Mouse (Mus musculus): Measurements from ENCODE around the gene Tnc.

The Tnc gene

DNA sequence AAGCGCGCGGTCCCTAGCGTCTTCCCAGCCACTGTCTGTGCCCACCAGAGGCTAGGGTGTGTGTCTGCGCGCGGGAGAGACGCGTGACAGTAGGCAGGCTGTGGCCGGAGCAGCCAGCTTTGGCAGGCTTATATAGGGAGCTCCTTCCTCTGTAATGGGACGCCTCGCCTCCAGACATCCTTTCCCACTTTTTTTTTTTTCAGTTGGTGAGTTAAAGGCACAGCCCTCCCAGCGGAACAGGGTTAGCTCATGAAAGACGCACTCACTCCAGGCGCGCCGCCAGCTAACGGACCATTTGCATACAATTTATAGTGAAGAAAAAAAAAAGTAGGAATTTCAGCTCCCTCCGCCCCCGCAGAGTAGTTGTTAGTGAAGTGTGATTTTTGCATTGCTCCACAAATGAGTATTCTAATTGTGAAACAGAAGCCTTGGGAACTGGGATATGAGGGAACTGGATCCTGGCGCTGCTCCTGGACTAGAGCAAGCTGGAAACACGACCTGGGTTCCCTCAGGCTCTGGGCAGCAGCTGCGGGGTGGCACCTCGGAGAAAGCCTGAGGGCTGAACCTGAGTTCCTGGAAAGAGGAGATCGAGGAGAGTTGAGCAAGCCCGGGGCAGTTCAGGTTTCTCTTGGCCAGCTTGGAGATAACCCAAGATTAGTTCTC, at the start of gene Tnc:
Gene Tnc, minus strand, starts transcription at position 185 of the 663 bp plus-strand sequence.
- no peak for DNase-seq (ENCODE audit: low spot score)

DNA sequence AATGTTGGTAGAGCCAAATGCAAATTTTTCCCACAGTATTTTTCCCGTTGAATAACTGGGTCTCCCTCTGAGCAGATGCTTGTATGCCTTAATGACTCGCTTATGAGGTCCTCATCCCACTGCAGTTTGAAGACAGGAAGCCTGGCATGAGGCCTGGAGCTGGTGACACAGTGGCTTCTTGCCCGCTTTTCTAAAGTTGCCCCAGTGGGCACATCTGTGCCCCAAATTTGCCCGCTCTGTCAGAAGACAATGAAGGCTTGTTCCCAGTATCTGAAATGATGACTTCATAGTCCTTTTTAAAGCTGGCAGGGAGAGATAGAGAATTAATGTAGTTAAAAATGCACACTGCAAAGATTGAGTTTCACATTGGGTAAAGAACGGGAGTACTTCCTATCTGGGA, 47.4 kb upstream of the Tnc start:
- no peak for DNase-seq (ENCODE audit: low spot score)

DNA sequence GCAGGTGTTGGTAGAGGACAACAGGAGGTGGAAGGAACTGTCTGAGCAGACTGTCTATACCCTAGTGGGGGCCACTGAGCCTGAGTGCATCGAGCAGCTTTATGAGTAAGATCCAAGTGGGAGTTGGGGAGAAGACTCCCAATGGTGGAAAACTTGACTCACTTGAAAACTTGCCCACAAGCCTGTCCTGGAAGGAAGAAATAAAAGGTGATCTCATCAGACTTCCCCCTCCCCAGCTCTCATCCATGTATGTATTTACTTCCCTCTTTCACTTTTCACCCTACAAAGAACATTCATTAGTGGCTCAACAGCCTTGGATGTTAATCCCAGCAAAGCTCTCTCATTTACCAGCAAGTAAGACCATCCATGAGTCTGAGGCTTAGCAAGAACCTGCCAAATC, 46.0 kb upstream of the Tnc start:
- no peak for DNase-seq (ENCODE audit: low spot score)

DNA sequence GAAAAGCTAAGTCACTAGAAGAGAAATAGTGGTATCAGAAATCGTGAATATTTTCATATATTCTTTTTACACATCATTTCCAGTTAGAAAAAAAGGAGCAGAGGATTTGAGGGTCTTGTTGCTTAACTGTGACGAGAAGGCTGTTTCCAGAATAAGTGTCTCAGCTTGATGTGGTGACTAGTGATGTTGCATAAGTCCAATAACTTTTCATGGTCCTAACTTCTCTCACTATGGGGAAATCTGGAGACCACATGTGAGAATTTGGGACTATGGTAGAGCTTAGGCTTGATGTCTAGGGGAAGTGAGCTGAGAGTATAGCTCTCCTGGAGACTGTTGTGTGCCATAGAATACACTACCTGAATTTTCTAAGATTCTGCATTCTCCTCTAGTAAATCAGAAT, 42.6 kb upstream of the Tnc start:
- DNase-seq (ENCODE audit: low spot score), result no peak

DNA sequence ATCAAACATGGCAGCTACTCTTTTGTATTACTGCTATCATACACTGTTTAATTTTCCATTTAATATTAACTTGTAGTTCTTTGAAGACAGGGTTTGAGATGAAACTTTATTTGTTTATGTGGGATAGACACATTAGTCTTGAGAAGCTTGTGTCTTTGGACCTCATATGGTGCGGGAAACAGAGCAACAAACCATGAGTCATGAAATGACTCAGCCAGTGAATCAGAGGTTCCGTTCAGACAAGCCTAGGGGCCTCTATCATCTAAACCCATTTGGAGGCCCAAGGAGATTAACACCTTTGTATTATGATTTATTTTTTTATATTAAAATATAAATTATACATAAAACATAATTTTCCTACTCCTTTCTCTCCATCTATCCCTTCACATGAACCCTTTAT, 40.9 kb upstream of the Tnc start:
- no peak for DNase-seq (ENCODE audit: low spot score)

DNA sequence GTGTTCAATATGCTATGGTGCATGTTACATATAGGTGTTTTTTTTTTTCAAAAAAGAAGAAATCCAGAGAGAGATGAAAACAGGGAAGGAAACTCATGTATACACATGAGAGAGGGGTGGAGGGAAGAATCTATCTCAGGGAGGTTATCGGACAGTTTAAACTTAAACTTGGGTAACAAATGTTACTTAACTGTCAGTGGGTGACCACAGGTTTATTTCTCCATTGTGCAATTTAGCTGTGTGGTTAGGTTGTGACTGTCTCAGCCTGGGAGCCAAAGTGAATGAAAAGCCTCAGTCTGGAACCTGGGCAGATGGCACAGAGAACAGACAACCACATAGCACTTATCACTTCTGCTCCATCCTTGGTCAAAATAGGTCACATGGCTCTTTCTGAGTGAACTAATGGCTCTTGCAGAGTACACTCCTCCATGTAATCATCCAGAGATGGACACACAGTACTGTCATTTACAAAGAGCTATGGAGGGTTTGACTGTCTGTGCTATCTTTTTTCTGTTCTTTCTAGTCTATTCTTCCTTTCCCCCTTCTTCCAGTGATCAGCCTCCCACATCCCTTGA, 39.3 kb upstream of the Tnc start:
- DNase-seq (ENCODE audit: low spot score), result no peak

DNA sequence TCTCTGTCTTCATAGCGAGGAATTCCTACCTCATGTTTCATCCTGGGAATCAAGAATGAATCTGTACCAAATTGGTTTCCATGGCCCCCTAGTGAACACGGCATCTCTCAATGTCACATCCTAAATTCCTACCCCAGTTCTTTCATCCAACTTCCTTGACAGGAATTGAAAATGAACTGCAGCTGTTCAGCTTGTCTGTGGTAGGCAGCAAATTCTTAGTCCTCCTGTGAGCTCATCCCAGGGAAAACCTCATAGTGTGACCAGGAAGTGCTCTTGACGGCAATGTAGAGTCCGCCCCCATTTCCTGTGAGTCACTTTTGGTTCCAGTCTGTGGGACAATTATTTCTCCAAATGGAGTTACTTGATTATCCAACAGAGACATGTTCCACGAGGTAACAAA, 37.0 kb upstream of the Tnc start:
- DNase-seq (ENCODE audit: low spot score), result no peak

DNA sequence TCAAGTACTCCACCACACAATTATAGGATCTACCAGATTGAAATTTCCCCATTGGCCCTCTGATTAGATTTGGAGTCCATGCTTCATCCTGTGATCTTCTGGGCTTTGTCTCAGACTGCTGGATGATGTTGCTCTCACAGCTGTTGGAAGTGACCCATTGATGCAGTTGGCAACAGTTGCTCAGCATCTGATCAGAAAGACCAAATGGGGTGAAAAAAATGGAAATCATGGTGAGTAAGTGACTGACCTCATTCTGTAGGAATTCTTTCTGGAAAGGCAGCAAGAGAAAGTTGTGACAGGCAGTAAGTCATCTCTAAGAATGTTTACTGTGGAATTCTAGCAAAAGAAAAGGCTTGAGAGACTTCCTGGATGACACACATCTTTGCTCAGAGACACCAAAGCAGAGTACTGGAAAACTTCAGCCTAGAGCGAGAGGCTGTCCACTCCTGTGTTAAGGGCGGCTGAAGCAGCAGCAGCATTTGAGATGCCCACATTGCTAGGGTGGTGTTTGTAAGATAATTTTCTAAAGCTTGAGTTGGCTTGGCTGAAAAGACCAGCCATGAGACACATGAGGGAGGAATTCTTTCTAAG, 31.3 kb upstream of the Tnc start:
- no peak for DNase-seq (ENCODE audit: low spot score)

DNA sequence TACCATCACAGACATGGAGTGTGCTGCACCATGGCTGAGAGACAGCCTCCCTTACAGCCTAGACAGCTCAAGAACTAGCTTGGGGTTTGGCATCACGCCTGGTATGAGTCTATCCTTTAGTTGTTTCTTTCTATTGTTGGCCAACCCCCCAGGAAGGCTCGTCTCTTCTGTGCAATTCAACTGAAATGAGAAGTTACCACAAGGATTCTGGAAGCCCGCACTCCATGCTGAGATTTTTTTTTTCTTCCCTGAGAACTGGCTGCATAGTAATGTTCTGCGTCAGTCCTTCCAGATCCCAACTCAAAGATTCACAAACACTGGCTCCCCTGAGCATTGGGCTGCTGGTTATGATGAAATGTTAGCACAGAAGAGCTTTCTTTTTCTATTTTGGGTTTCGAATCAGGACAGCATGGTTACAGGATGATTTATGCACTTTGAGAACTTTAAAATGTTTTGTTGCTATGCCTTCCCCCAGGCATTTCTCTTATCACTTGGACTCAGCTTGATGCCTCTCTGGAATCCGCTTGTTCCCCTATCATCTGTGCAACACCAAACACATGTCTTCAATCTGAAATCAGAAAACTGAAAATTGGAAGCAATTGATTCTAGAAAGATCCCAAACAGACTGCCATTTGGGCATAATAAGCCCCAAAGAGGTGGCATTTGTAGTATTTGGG, 29.7 kb upstream of the Tnc start:
- DNase-seq (ENCODE audit: low spot score), result no peak

DNA sequence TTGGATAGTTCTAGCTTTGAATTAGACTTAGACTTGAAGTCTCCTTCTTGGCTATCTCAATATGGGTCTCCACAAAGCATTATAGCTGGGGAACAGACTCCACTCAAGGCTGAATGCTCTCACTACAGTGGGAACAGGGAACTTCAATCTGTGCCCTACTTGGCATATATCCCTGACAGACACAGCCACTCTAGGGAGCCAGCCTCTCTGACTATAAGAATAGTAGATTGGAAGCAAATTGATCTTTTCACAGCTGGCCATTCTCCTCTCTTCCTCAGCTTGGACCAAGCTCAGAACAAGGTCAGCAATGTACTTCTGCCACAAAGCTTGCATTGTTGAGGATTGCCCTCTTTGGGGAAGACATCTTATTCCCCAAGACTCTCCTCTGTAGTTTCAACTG, 27.9 kb upstream of the Tnc start:
- DNase-seq (ENCODE audit: low spot score), result no peak

DNA sequence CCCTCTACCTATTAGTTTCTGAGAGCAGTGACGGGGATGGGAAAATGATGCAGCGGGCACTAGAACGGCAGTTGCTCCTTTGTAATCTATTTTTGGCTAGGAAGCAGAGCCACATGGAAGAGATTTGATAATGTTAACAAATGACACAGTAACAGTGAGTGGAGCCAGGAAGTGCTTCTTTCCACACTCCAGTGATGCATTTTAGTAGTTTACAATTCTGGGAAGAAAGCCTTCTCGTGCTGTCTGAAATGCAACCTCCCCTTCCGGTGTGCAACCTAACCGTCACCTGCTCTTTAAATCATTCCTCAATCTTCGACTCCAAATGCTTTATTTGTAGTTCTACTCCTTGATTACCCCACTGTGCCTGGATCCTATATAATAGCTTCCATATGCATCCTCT, 20.6 kb upstream of the Tnc start:
- no peak for DNase-seq (ENCODE audit: low spot score)

DNA sequence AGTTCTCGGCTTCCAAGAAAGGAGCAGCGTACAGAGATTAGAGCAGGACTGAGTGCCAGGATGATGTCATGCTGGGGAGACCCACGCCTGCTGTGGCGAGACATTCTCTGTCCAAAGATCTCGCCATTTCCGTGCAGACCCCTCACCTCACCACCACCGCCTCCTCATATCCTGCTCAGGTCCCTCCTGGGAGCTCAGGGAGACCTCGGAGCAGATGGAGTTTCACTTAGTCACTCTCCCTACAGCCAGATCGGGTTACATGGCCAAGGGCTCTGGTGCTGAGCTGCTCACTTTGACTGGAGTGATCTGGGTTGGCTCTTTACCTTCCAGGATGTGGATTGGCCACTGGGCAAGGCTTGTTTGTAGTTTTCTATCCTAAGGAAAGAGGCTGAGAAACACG, 18.5 kb upstream of the Tnc start:
- DNase-seq (ENCODE audit: low spot score), result no peak

DNA sequence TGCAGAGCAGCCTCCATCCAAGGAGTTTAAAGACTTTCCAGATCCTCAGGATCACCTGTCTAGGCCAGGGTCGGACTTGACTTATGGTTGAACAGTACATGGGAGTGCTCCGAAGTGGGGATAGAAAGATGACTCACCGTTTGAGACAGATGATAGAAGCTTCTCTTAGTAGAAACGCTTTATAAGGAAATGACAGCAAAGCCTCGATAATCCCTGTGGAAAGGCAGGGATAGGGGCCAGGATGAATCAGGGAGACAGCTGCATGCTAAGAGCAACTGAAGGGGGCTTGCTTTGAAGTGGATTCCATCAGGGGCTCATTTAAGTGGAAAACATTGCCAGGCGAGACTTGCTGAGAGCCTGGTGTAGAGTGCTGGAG, 12.0 kb upstream of the Tnc start:
- DNase-seq (ENCODE audit: low spot score), result no peak

DNA sequence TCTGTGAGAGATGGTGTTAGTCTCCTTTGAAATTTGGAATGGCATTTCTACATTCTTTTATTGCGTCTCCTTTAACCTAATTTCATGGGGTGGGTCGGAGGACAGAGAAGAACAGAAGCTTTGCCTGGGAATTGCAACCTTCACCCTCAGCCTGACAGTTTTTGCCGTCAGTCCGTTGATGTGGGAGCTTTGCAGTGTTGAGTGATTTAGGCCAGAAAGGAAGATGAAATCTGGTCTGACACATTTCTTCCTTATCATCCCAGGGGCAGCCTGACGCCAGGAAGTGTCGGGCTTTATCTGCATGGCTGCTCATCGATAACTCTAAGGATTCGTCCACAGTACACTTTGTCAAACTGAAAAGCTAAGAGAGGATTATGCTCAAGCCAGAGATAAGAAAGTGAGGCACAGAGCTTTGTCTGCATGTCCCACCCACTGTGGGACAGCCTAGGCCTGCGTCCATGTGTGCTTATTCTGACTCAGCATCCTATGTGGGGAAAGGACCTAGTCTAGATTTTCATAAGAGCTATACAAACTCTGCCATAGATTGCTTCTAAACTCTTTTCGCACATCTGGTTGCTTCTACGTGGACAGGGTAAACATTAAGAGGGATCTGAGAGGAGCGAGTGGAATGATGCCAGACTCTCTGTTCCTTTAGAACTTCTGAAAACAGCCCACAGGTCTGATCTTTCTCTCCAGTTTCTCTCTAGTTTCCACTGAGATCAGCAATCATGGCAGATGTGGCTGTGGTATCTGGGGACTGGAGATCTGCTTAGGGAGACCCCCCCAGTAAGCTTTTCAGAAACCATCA, 11.4 kb upstream of the Tnc start:
- DNase-seq (ENCODE audit: low spot score), result no peak

DNA sequence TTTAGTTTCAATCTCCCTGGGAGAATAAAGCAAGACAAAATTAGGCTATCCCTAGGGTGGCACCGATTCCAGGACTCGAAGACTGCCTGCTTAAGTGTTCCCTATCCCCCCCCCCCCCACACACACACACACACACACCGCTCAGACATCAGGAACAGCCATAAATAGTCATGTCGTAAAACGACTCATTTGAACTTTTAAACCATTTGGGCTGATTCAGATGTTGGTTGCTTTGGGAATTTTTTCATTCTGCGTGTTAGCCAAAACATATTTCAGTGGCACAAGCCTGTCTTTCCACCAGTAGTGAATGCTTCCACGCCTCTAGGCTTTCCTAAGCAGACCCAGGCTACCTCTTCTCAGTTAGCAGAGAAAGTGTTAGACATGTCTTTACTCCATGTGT, 1.4 kb upstream of the Tnc start:
- no peak for DNase-seq (ENCODE audit: low spot score)

DNA sequence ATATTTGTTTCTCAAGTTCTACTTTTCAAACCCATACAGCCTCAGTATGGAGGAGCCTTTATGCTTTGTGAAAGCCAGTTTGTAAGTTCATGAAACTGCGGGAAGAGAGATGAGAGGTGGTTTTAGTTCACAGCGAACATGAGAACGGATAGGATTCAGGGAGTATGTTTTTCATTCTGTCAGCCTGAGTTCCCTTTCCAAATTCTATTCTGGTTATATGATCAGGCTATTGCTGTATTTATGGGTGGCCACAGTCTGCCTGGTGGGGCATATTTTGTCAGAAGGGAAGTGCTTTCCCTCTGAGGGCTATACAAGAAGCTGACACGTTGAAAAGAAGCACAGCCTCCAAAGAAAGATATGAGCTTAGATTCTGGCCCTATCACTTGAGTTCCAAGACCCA, 2.9 kb downstream of the Tnc start:
- no peak for DNase-seq (ENCODE audit: low spot score)

DNA sequence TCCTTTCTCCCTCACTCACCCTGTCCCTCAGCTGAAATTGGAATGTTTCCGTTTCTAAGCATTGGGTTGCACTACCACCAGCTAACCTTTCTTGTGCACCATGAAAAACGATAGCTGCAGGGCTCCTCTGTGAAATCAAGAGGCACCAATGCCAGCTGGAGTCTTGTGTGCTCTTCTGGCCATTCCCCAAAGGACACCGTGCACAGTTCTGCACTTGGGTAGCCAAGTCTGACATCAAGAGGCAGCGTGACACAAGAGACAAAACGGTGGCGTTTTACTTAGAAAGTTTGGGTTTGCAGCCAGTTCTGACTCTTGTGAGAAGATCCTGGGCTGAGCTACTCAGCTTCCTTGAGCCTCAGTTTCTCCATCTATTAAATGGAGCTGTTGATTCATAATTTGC, 3.4 kb downstream of the Tnc start:
- DNase-seq (ENCODE audit: low spot score), result no peak

DNA sequence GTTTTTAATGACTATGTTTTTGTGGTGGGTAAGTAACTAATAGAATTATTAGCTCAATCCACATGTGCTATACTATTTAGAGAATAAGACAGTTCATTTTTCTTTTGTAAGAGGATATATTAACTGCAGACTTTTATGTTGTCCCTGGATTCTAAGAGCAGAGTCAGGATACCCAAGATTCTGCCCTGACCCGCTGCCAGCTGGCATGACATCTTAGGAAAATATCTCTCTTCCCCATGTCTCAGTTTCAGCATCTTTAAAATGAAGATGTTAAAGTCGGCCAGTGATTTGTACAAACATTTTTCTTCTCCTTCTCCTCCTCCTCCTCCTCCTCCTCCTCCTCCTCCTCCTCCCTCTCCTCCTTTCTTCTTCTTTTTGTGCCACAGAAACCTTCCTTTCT, 7.7 kb downstream of the Tnc start:
- DNase-seq (ENCODE audit: low spot score), result no peak

DNA sequence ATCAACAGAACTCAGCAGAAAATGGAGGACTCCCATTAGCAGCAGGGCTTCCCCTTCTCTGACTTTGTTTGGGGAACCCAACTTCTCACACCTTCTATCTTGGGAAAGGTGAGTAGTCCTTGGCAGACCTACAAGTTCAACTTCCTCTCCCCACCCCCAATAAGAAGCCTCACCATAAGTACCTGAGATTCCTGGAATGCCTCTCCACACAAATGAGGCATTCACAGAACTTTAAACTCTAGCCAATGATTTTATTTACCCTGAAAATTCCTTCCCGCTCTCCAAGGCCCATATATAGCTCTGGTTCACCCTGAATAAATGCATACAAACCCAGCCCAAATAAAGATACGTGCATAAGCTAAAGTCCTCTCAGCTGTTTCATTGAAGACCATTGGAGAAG, 9.3 kb downstream of the Tnc start:
- DNase-seq (ENCODE audit: low spot score), result no peak

DNA sequence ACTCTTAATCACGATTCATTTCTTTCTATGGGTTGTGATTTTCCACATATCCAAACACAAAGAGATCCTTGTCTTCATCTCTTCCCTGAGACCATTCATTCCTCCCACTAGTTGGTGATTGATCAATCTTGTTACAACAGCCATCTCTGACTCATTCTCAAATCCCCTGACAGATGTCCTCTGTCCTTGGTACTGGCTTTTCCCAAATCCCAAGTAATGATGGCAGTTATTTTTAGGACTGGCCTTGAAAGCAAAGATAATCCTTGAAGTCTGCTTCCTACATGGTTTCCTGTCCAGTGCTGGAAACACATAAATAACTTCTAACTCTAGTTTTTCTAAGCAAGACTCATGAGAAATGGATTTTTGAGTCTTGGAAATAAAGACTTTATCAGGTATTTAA, 12.1 kb downstream of the Tnc start:
- no peak for DNase-seq (ENCODE audit: low spot score)

DNA sequence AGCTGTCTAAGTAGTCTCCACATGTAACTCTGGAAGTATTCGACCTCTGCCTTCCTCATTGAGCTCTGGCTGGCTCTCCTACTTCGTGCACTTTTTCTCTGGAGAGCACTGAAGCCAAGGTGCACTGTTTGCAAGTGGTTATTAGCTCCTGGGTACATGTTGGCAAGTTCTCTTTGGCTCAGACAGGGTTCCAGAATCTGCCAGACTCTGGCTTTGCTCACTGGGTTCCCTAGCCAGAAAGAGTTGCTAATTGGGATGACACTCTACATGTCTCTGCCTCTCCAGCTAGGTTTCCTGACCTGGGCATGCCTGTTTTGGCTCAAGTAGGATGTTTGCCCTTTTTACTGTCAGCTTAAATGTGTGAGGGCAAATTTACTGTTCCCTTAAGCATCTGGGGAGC, 13.6 kb downstream of the Tnc start:
- no peak for DNase-seq (ENCODE audit: low spot score)

DNA sequence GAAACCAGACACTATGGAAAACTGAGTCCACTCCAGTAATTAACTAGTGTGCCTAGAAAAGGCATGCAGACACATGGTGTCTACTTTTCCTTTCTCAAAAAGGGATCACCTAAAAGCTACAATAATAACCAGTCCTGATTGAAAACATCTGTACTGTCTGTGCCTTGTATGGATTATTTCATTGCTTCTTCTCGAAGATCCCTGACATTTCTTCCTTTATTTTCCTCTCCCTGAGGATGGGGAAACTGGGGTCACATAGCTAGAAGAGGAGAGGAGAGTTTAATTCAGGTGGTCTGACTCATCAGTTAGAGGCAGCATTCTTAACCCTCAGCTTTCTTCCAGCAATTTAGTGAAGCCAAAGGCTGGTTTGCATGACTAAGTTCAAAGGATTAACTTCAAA, 17.3 kb downstream of the Tnc start:
- DNase-seq (ENCODE audit: low spot score), result no peak

DNA sequence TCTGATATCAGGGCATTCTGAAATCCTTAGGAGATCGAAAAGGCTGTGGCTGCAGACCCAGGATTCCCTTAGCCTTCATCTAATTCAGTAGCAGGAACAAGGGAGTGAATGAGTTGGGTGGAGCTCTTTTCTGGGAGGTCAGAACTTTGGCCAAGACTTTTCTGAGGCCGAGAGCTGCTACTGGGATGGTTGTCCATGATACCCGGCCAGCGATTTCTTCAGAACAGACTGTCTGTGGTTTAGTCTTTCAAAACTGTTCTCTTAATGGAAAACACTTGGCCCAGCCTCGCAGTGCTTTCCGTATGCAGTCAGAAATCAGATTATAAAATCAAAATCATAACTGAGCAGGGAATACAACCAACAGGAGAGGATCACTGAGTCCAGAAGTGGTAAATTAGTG, 21.2 kb downstream of the Tnc start:
- no peak for DNase-seq (ENCODE audit: low spot score)

All from MN1 (cell line).